Mouse (Mus musculus): Measurements from ENCODE around the gene Gm9048. TPM values are rescaled to one million over a fixed set of nuclear protein-coding genes. Genes with fewer than 3 reads are reported as not detected.
"Not testable (repeated sequence)": the region's sequence is repeated elsewhere in the genome, so short reads cannot be mapped to it uniquely, and the experiment has no call there.

Gene Gm9048
- not detected in 2 replicates for polyA plus RNA-seq (2015; fragmentation: Nextera tagmentation; extraction: Ambion mirVana)

- H3K27ac ChIP-seq (ENCODE audit: low read length); H3K4me1 ChIP-seq (ENCODE audit: control insufficient read depth, low read depth, low read length); ATAC-seq (ENCODE audit: low read depth); H3K4me3 ChIP-seq (ENCODE audit: low read depth, low read length); H3K9me3 ChIP-seq (replicated peaks; ENCODE audit: control insufficient read depth, low read length); H3K36me3 ChIP-seq (ENCODE audit: control insufficient read depth, insufficient read depth); H3K4me2 ChIP-seq (ENCODE audit: low read depth, low read length); H3K9ac ChIP-seq (ENCODE audit: low read depth, low read length); H3K27me3 ChIP-seq (ENCODE audit: control insufficient read depth, insufficient read depth, low read depth, low read length): not testable (repeated sequence)
- WGBS (ENCODE audit: insufficient replicate concordance), result 78% methylated on average over 1 of the region's 14 CpGs
These were observed at the start of gene Gm9048 for GRCm38 (mm10) chr10:118348579-118348978. TSS of gene Gm9048 (minus strand) at chr10:118348679.

- peak; percentile 48 for ATAC-seq (ENCODE audit: low read depth)
These were observed 22.0 kb upstream of the Gm9048 start for GRCm38 (mm10) chr10:118370443-118370842.

GRCm38 (mm10) chr10:118369518-118369917 lies 21.0 kb upstream of the Gm9048 start:
- Histone ChIP-seq H3K4me2 (ENCODE audit: low read depth, low read length) (no peak overlapping the region), H3K9me3 (replicated peaks; ENCODE audit: control insufficient read depth, low read length) (no peaks in the 10 kb centered on the region), H3K4me1 (ENCODE audit: control insufficient read depth, low read depth, low read length) (no peaks in the 10 kb centered on the region), H3K27ac (ENCODE audit: low read length) (no peak overlapping the region), H3K9ac (ENCODE audit: low read depth, low read length) (no peak overlapping the region), H3K27me3 (ENCODE audit: control insufficient read depth, insufficient read depth, low read depth, low read length) (no peaks in the 10 kb centered on the region), H3K4me3 (ENCODE audit: low read depth, low read length) (no peak overlapping the region), H3K36me3 (ENCODE audit: control insufficient read depth, insufficient read depth) (no peaks in the 10 kb centered on the region)
- 70% methylated on average over 9 of the region's 9 CpGs for WGBS (ENCODE audit: insufficient replicate concordance)
- ATAC-seq (ENCODE audit: low read depth), result no peak

More at GRCm38 (mm10) chr10:118370443-118370842, 22.0 kb upstream of the Gm9048 start:
- H3K4me1 ChIP-seq (ENCODE audit: control insufficient read depth, low read depth, low read length), result no peaks in the 10 kb centered on the region
- no peak overlapping the region for H3K27ac ChIP-seq (ENCODE audit: low read length)
- H3K4me2 ChIP-seq (ENCODE audit: low read depth, low read length), result no peak overlapping the region
- no peak overlapping the region for H3K9ac ChIP-seq (ENCODE audit: low read depth, low read length)
- no peaks in the 10 kb centered on the region for H3K9me3 ChIP-seq (replicated peaks; ENCODE audit: control insufficient read depth, low read length)
- H3K27me3 ChIP-seq (ENCODE audit: control insufficient read depth, insufficient read depth, low read depth, low read length), result no peaks in the 10 kb centered on the region
- H3K4me3 ChIP-seq (ENCODE audit: low read depth, low read length), result no peak overlapping the region
- 5% methylated on average over 10 of the region's 10 CpGs for WGBS (ENCODE audit: insufficient replicate concordance)
- no peaks in the 10 kb centered on the region for H3K36me3 ChIP-seq (ENCODE audit: control insufficient read depth, insufficient read depth)

GRCm38 (mm10) chr10:118354005-118354404 lies 5.5 kb upstream of the Gm9048 start, which contains the start of gene Gm9049:
TSS of gene Gm9049 (minus strand) at chr10:118354105.
- not testable (repeated sequence) for H3K36me3 ChIP-seq (ENCODE audit: control insufficient read depth, insufficient read depth); H3K4me1 ChIP-seq (ENCODE audit: control insufficient read depth, low read depth, low read length); H3K4me3 ChIP-seq (ENCODE audit: low read depth, low read length); H3K4me2 ChIP-seq (ENCODE audit: low read depth, low read length); H3K9ac ChIP-seq (ENCODE audit: low read depth, low read length); H3K9me3 ChIP-seq (replicated peaks; ENCODE audit: control insufficient read depth, low read length); H3K27ac ChIP-seq (ENCODE audit: low read length); ATAC-seq (ENCODE audit: low read depth); H3K27me3 ChIP-seq (ENCODE audit: control insufficient read depth, insufficient read depth, low read depth, low read length)
- WGBS (ENCODE audit: insufficient replicate concordance), result no CpG with 5 or more reads among the region's 11 CpGs

- H3K4me2 ChIP-seq (ENCODE audit: low read depth, low read length); H3K4me3 ChIP-seq (ENCODE audit: low read depth, low read length); H3K4me1 ChIP-seq (ENCODE audit: control insufficient read depth, low read depth, low read length); ATAC-seq (ENCODE audit: low read depth); H3K36me3 ChIP-seq (ENCODE audit: control insufficient read depth, insufficient read depth); H3K27ac ChIP-seq (ENCODE audit: low read length); H3K27me3 ChIP-seq (ENCODE audit: control insufficient read depth, insufficient read depth, low read depth, low read length); H3K9me3 ChIP-seq (replicated peaks; ENCODE audit: control insufficient read depth, low read length); H3K9ac ChIP-seq (ENCODE audit: low read depth, low read length): not testable (repeated sequence)
- WGBS (ENCODE audit: insufficient replicate concordance), result no CpG with 5 or more reads among the region's 14 CpGs
These were observed 5.3 kb downstream of the Gm9048 start, which contains the start of gene Gm9046 for GRCm38 (mm10) chr10:118343155-118343554. TSS of gene Gm9046 (minus strand) at chr10:118343255.

GRCm38 (mm10) chr10:118337731-118338130 lies 10.7 kb downstream of the Gm9048 start, which contains the start of gene Gm9045:
TSS of gene Gm9045 (minus strand) at chr10:118337831.
- not testable (repeated sequence) for H3K27me3 ChIP-seq (ENCODE audit: control insufficient read depth, insufficient read depth, low read depth, low read length); H3K4me1 ChIP-seq (ENCODE audit: control insufficient read depth, low read depth, low read length); H3K9ac ChIP-seq (ENCODE audit: low read depth, low read length); H3K27ac ChIP-seq (ENCODE audit: low read length); ATAC-seq (ENCODE audit: low read depth); H3K4me3 ChIP-seq (ENCODE audit: low read depth, low read length); H3K36me3 ChIP-seq (ENCODE audit: control insufficient read depth, insufficient read depth); H3K4me2 ChIP-seq (ENCODE audit: low read depth, low read length); H3K9me3 ChIP-seq (replicated peaks; ENCODE audit: control insufficient read depth, low read length)
- WGBS (ENCODE audit: insufficient replicate concordance), result no CpG with 5 or more reads among the region's 14 CpGs

GRCm38 (mm10) chr10:118332308-118332707 lies 16.2 kb downstream of the Gm9048 start, which contains the start of gene Gm9044:
TSS of gene Gm9044 (minus strand) at chr10:118332408.
- not testable (repeated sequence) for ATAC-seq (ENCODE audit: low read depth); H3K9me3 ChIP-seq (replicated peaks; ENCODE audit: control insufficient read depth, low read length)
- no CpG with 5 or more reads among the region's 14 CpGs for WGBS (ENCODE audit: insufficient replicate concordance)

GRCm38 (mm10) chr10:118326869-118327268 lies 21.6 kb downstream of the Gm9048 start, which contains the start of gene Gm9040:
TSS of gene Gm9040 (minus strand) at chr10:118326969.
- H3K27ac ChIP-seq (ENCODE audit: low read length); H3K4me3 ChIP-seq (ENCODE audit: low read depth, low read length); H3K27me3 ChIP-seq (ENCODE audit: control insufficient read depth, insufficient read depth, low read depth, low read length); H3K4me1 ChIP-seq (ENCODE audit: control insufficient read depth, low read depth, low read length); H3K4me2 ChIP-seq (ENCODE audit: low read depth, low read length); ATAC-seq (ENCODE audit: low read depth); H3K9me3 ChIP-seq (replicated peaks; ENCODE audit: control insufficient read depth, low read length); H3K9ac ChIP-seq (ENCODE audit: low read depth, low read length); H3K36me3 ChIP-seq (ENCODE audit: control insufficient read depth, insufficient read depth): not testable (repeated sequence)
- no CpG with 5 or more reads among the region's 11 CpGs for WGBS (ENCODE audit: insufficient replicate concordance)

More at GRCm38 (mm10) chr10:118332308-118332707, 16.2 kb downstream of the Gm9048 start, which contains the start of gene Gm9044:
- H3K27me3 ChIP-seq (ENCODE audit: control insufficient read depth, insufficient read depth, low read depth, low read length); H3K4me1 ChIP-seq (ENCODE audit: control insufficient read depth, low read depth, low read length); H3K9ac ChIP-seq (ENCODE audit: low read depth, low read length); H3K4me3 ChIP-seq (ENCODE audit: low read depth, low read length); H3K27ac ChIP-seq (ENCODE audit: low read length); H3K36me3 ChIP-seq (ENCODE audit: control insufficient read depth, insufficient read depth); H3K4me2 ChIP-seq (ENCODE audit: low read depth, low read length): not testable (repeated sequence)

GRCm38 (mm10) chr10:118319024-118319423 lies 29.5 kb downstream of the Gm9048 start:
- Histone ChIP-seq H3K9me3 (replicated peaks; ENCODE audit: control insufficient read depth, low read length) (no peaks in the 10 kb centered on the region), H3K4me3 (ENCODE audit: low read depth, low read length) (no peak overlapping the region), H3K27ac (ENCODE audit: low read length) (no peak overlapping the region), H3K4me1 (ENCODE audit: control insufficient read depth, low read depth, low read length) (no peaks in the 10 kb centered on the region), H3K4me2 (ENCODE audit: low read depth, low read length) (no peak overlapping the region), H3K9ac (ENCODE audit: low read depth, low read length) (no peak overlapping the region), H3K27me3 (ENCODE audit: control insufficient read depth, insufficient read depth, low read depth, low read length) (no peaks in the 10 kb centered on the region), H3K36me3 (ENCODE audit: control insufficient read depth, insufficient read depth) (no peaks in the 10 kb centered on the region)
- WGBS (ENCODE audit: insufficient replicate concordance), result 24% methylated on average over 8 of the region's 8 CpGs
- ATAC-seq (ENCODE audit: low read depth), result no peak

Data from liver, embryonic 16.5 days (tissue).